Mouse (Mus musculus): Measurements from ENCODE around the gene Foxn3.

Gene Foxn3

DNA sequence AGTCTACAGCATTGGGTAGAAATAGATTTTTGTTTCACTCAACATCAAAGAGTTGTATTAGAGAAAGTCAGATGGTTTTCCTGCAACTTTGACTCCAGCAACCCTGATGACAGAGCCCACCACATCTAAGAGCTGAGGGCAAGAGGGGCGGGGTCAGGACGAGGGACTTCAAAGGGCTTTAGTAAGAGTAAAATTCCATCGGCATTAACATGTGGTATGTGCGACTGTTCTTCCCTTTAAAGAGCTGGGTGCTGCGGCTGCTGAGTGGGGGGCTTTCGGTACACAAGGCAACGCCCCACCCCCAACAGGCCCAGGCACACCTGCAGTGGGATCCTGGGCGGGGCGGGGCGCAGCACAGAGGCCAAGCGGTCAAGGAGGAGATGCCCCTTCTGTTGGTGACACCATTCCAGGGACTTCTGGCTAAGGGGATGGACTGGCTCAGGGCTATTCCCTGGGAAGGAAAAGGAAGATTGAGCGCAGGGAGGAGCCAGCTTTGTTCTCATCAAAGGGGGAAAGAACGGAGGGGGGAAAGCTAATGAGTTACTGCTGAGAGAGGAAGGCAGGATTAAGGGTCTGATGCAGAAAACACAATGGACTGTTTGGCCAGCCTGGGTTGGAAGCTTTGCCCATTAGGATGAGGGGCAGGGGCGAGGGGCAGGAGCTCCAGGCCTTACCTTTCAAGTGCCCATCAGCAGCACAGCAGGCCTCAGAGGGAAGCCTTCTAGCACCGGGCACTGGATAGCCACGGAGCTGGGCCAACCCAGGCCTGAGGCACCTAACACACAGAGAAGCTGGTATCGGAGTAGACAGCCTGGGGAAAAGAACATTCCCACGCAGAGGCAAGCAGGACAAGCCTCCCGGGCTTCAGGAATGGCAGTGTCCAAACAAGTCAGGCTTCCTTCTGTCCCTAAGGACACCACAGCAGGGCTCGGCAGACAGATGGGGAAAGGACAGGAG is 233.8 kb downstream of the Foxn3 start:
- no peak for DNase-seq (ENCODE audit: low spot score)

- no peak for DNase-seq (ENCODE audit: low spot score)
Measured at GRCm38 (mm10) chr12:99326157-99326556, 237.2 kb downstream of the Foxn3 start.

DNA sequence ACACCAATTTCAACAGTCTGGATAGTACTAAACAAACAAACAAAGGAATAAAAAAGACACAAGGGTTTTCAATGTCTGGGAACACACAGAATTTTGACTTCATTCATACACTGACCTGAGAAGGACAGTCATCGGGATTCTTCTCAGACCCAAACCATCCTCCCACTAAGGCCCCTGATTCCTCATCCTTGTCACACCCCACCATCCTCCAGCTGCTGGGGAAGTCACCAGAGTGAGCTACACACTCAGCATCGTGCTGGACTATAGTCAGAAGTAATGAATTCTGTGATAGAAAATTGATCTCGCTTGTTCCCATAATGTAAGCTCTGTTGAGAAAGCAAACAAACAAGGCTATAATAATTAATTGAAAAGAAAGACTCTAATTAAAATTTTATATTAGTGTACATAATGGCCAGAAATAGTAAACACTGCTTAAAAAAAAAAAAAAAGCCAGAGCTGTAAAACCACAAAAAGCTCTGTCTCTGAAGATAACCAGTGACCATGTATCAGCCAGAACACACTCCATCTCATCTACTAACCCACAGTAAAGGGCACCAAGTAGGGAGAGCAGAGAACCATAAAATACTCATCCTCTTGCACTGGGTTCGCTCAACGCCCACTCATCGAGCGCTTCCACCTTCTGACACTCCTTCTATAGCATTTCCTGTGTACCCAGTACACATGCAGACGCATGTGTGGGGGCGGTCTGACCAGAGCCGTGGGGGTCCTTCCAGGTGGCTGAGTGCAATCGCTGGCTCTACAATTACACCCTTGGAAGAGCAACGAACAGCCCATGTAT is 241.6 kb downstream of the Foxn3 start:
- DNase-seq (ENCODE audit: low spot score), result no peak

- no peak for DNase-seq (ENCODE audit: low spot score)
Measured at GRCm38 (mm10) chr12:99320966-99321496, 242.4 kb downstream of the Foxn3 start.

GRCm38 (mm10) chr12:99319896-99320295 is 243.5 kb downstream of the Foxn3 start:
- no peak for DNase-seq (ENCODE audit: low spot score)

GRCm38 (mm10) chr12:99319171-99319570 is 244.2 kb downstream of the Foxn3 start:
- no peak for DNase-seq (ENCODE audit: low spot score)

DNA sequence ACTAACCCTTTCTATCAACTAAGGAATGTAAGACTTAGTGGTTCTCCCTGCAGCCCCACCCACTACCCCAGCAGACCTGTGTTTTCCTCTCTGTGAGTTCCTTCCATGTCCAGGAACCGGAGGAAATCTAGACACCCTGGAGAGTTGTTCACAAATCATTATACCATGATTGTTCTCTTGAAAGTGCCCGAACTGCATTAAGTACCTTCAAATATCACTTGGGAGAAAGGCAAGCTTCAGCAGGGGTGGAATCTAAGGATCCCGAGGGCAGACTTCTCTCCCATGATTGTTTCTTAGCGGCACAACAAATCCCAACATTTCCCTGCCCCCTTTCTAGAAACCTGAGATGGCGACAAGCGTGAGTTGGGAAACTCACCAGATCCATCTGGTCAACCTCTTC is 247.5 kb downstream of the Foxn3 start:
- DNase-seq (ENCODE audit: low spot score), result no peak

DNA sequence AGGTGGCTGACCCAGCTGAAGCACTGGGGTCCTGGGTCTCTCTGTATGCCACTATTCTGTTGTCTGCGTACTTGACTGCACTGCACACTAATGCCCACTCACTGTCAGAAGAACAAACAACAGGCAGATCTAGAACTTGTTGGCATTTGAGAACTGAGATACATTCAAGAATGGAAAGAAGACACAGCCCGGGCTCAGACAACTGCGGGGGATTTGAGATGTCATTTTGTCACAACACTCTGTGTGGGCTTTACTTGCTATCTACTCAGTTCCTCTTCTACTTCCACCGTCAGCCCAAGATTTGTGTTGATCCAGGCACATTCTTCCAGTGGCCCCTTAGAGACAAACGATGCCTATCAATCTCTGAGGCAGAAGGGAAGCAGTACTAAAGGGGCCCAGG is 248.6 kb downstream of the Foxn3 start:
- no peak for DNase-seq (ENCODE audit: low spot score)

- DNase-seq (ENCODE audit: low spot score), result no peak
Measured at GRCm38 (mm10) chr12:99311303-99311702, 252.1 kb downstream of the Foxn3 start.

GRCm38 (mm10) chr12:99309937-99310336 is 253.4 kb downstream of the Foxn3 start:
- no peak for DNase-seq (ENCODE audit: low spot score)

DNA sequence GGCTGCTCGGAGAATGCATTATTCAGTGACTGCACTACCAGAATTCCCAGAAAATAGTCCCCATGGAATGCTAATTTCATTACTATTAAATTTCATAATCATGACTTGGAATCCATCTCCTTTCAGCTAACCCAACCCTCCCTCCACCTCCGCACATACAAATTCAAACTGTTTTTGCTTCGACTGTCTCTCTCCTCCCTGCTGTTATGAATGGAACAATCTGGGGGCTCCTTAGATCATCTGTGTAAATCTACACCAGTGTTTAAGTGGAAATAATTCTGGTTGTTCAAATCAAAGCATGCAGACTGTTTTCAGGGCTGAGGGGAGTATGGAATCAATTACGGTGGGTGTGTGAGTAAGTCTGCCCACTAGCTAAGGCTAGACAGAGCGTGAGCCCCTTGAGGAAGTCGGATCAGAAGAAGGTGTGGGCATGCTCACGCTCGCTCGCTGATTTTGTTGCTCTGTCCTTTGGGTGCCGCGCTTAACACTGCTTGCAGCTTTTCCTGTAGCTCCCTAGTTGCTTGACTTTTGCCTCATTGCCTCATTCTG is 254.8 kb downstream of the Foxn3 start:
- no peak for DNase-seq (ENCODE audit: low spot score)

GRCm38 (mm10) chr12:99306536-99307204 is 256.7 kb downstream of the Foxn3 start:
- DNase-seq (ENCODE audit: low spot score), result no peak

DNA sequence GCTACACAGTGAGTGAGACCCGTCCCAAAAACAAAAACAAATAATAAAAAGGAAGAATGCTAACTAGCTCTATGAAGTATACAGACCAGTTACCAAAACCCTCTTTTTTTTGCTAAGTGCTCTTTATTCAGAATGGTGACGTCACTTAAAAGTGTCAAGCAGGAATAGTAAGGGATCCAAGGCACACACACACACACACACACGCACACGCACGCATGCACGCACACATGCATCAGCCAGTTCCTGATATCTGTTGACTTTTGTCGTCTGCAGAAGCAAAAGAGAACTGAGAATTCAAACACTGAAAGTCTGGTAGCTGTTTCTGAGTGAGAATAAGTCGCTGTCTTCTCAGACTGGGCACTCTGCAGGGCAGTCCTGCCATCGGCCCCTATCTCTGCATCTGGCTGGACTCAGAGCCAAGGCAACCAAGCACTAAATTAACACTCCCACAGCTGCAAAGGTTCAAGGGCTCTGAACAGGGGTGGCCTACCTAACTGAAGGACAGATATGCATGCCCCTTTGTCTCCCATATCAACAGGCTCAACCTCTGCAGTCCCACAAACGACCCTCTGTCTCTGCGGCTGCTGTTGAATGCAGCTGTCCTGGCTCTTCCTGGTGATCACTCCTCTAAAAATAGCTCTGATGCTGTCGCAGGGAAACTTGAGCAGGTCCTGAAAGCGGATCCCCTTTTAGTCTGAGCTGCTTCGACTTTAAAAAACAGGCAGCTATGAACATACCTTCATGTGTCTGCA is 257.4 kb downstream of the Foxn3 start:
- DNase-seq (ENCODE audit: low spot score), result no peak

GRCm38 (mm10) chr12:99305324-99305723 is 258.1 kb downstream of the Foxn3 start:
- no peak for DNase-seq (ENCODE audit: low spot score)

- DNase-seq (ENCODE audit: low spot score), result no peak
Measured at GRCm38 (mm10) chr12:99304056-99304455, 259.3 kb downstream of the Foxn3 start.

- DNase-seq (ENCODE audit: low spot score), result no peak
Measured at GRCm38 (mm10) chr12:99303581-99303980, 259.8 kb downstream of the Foxn3 start.

DNA sequence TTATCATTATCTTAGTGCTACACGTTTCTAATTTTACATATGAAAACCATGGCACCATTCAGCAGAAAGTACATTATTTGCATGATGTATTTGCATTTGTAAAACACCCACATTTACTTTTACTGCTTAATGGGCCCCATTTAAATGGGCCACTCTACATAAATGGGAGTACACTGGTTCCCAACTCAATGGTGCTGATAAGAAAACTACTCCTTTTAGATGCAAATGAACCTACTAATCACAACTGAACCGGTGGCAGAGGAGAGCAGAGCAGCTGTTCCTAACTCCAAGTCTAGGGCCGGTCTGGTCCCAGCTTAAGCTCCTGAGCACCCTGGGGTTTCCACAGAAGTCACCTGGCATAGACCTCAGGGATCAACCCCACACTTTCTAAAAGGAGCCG is 263.5 kb downstream of the Foxn3 start:
- no peak for DNase-seq (ENCODE audit: low spot score)

DNA sequence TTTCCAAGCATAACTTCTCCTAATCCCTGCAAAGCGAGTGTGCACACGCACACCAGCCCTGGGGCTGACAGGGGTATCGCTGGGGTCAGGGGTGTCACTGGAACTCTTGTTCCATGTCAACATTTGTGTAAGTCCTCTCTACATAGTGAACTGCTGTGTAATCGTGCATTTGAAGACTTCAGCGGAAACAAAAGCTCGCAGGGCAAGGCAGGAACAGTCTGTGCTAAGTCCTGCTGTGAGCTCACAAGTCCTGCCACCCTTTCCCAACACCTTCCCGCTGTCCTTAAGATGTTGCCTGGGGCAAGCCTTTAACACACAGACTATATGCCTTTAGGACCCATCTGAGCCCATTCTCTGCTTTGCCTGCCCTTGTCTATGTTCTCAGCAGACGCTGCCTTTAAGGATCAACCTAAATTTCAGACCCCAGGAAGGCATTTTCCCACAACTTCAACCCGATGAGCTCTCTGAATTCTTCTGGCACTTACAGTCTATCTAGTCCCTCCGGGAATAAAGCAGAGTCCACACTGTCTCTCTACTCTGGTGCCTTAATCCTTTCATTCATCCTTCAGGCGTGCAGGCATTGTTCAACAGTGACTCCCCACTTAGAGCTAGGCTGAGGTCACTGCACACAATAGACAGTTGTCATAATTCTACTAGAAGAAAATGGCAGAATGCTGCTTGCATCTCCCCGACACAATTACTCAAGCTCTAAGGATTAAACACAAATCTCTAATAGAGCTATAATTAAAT is 264.4 kb downstream of the Foxn3 start:
- no peak for DNase-seq (ENCODE audit: low spot score)

DNA sequence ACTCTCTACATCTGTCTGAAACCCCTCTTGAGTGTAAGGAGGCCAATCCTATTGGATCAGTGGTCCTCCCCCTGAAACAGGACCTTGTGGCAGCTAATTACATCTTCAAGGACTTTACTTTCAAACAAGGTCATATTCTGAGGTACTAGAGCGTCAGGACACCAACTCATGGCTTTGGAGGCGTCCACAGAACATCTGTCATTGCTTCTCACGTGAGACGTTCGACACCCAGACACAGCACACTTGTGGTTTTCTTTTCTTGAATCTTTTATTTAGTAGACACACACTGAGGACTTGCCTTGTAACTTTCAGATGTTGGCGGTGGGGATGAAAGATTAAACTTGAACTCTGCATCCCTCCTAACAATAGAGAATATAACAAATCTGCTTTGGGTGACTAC is 265.1 kb downstream of the Foxn3 start:
- no peak for DNase-seq (ENCODE audit: low spot score)

DNA sequence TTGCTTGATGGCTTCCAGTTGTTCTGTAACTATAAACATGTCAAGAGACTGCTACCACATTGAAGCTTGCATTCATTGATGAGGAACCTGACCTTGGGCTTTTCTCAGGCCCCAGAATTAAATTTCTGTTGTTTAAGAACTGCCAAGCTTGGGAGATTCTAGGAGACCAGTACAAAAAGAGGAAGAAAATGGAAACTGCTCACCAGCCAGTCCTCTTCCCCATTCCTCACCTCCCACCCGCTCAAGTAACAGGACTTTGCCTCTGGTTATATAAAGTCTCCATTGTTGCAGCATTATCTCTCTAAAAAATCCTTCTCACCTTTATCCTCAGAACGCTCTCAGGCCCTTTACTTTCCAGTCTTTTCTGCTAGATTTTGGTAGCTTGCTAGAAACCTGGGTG is 265.6 kb downstream of the Foxn3 start:
- DNase-seq (ENCODE audit: low spot score), result no peak
